Mouse (Mus musculus) hindbrain, embryonic 12.5 days (tissue): ENCODE measurements around the gene Gm29094. TPM values are rescaled to one million over a fixed set of nuclear protein-coding genes. Genes with fewer than 3 reads are reported as not detected.
"Not testable (repeated sequence)": the region's sequence is repeated elsewhere in the genome, so short reads cannot be mapped to it uniquely, and the experiment has no call there.

Experiments
- ATAC-seq: fragments of 200-750 bp; cut with Nextera tagmentation; 2 replicates; pipeline ENCODE4 v1.8.0; 2017; ENCODE audit warnings: moderate TSS enrichment; ENCODE audit not compliant: low FRiP score
- H3K27ac ChIP-seq: fragments of 300-500 bp; sonication (generic); 2 replicates; pipeline ENCODE4 v1.5.1; 2016; ENCODE audit warnings: mild to moderate bottlenecking
- H3K27me3 ChIP-seq: fragments of 300-500 bp; sonication (generic); 2 replicates; pipeline ENCODE4 v1.6.1; 2016; ENCODE audit warnings: mild to moderate bottlenecking
- H3K36me3 ChIP-seq: fragments of 300-500 bp; sonication (generic); 2 replicates; pipeline ENCODE4 v1.6.1; 2016; ENCODE audit warnings: mild to moderate bottlenecking
- H3K4me1 ChIP-seq: fragments of 300-500 bp; sonication (generic); 2 replicates; pipeline ENCODE4 v1.6.1; 2016
- H3K4me2 ChIP-seq: fragments of 300-500 bp; sonication (generic); replicated peaks from 2 replicates; pipeline ENCODE4 v1.6.1; 2016; ENCODE audit warnings: mild to moderate bottlenecking
- H3K4me3 ChIP-seq: fragments of 300-500 bp; sonication (generic); 2 replicates; pipeline ENCODE4 v1.5.1; 2016; ENCODE audit warnings: mild to moderate bottlenecking
- H3K9ac ChIP-seq: fragments of 300-500 bp; sonication (generic); 2 replicates; pipeline ENCODE4 v1.6.1; 2016; ENCODE audit warnings: mild to moderate bottlenecking, moderate library complexity
- H3K9me3 ChIP-seq: fragments of 300-500 bp; sonication (generic); replicated peaks from 2 replicates; pipeline ENCODE4 v1.6.1; 2016; ENCODE audit warnings: mild to moderate bottlenecking
- WGBS: fragments of 180-500 bp; shearing (Covaris S2); methylation state at CpG from one replicate; pipeline ENCODE4 v1.1.7; 2016; 5-methylcytosine and 5-hydroxymethylcytosine counted together
- polyA plus RNA-seq: library from polyadenylated mRNA; unstranded; fragments of >200 nt; fragmentation: Nextera tagmentation; extraction: Ambion mirVana; gene quantifications from 2 replicates; pipeline ENCODE4 v1.2.1, GENCODE M21; 2016

Gm29094 gene
- polyA plus RNA-seq, 1 experiment from 2014 or later, result not detected

DNA sequence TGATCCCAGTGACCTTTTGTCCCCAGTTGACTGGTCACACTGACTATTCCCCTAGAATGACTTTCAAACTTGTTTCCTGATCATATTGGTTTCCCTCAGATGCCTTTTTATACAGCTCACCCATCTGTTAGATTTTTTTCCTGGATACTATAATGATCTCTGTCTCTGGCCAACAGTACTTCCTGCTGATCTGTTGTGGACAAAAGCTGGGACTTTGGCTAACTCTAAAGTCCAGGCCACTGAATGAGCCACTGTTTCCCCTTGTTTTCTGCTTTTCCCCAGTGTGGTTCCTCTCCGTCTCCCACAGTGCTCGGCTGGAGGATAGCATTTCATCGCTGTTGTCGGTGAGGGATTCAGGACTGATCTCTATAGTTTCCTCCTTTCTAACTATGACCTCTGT, 19.0 kb downstream of the Gm29094 start:
- H3K4me1 ChIP-seq, H3K36me3 ChIP-seq, H3K4me3 ChIP-seq, H3K9ac ChIP-seq, H3K4me2 ChIP-seq, H3K27ac ChIP-seq, H3K27me3 ChIP-seq, ATAC-seq, H3K9me3 ChIP-seq: not testable (repeated sequence)
- 79% methylated on average over 4 of the region's 4 CpGs for WGBS

DNA sequence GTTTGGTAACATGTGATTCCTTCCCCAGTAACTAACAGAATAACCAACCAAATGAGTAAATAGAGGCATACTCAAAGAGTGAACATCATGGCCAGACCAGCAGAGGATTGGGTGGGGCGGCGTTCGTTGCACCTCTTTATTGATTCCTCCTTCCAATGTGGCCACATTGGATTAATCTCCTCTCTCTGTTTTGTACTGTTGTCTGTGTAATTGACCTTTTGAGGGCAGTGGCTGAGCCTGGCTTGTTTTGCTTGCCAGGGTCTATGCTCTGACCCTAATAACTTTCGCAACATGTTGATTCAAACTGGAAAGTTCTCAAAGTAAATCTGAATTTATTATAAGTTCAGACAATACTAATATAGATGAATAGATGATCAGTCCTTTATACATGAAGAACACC, 20.5 kb downstream of the Gm29094 start:
- ATAC-seq, H3K4me2 ChIP-seq, H3K9ac ChIP-seq, H3K36me3 ChIP-seq, H3K4me1 ChIP-seq, H3K4me3 ChIP-seq, H3K27me3 ChIP-seq, H3K9me3 ChIP-seq, H3K27ac ChIP-seq: not testable (repeated sequence)
- WGBS, result 100% methylated on average over 3 of the region's 4 CpGs

DNA sequence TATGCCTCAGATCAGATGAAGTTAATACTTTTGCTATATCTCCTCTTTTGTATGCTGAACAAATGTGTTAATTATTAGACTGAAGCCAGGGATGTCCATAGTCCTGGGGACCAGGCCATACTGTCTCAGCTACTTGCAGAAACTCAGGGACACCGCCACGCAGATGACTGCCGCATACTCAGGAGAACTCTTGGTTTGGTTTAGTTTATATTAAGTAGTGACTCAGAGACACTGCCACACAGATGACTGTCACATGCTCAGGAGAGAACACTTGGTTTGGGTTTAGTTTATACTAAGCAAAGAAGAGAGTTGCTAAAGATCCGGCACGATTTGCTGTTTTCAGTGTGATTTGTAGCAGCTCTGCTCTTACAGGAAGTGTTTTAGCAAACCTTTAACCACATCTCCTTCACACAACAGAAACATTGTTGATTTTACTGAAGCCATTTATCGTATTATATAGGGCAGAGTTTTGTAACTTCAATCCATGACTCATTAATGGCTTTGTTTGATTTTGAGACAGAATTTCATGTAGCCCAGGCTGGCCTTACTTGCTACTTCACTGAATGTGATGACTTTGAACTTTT, 21.6 kb downstream of the Gm29094 start:
- not testable (repeated sequence) for H3K9me3 ChIP-seq, ATAC-seq, H3K4me1 ChIP-seq, H3K9ac ChIP-seq, H3K4me2 ChIP-seq, H3K36me3 ChIP-seq, H3K27ac ChIP-seq, H3K27me3 ChIP-seq, H3K4me3 ChIP-seq
- 91% methylated on average over 6 of the region's 6 CpGs for WGBS

DNA sequence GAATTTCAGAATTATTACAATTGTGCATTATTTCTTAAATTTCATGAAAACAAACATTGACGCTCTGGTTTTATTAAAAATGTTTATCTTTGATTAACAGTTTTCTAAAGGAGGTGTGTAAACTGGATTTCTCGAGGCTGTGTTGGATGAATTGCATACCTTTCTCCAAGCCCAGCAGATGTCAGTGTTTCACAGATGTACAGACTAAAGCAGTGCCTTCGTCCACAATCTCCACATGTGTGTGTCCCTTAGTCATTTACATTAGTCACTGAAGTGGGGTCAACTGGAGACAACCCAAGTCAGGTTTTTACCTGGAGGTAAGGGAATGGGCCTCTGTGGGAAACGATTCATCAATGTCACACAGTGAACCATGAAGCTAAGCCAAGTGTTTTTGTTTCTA, 26.9 kb downstream of the Gm29094 start:
- H3K27me3 ChIP-seq, result no peaks in the 10 kb centered on the region
- no peaks in the 10 kb centered on the region for H3K9me3 ChIP-seq
- 58% methylated on average over 4 of the region's 4 CpGs for WGBS
- ATAC-seq, result no peak
- no peak overlapping the region for H3K4me2 ChIP-seq
- H3K36me3 ChIP-seq, result no peaks in the 10 kb centered on the region
- no peaks in the 10 kb centered on the region for H3K4me1 ChIP-seq
- no peak overlapping the region for H3K27ac ChIP-seq
- no peak overlapping the region for H3K9ac ChIP-seq
- H3K4me3 ChIP-seq, result no peak overlapping the region

DNA sequence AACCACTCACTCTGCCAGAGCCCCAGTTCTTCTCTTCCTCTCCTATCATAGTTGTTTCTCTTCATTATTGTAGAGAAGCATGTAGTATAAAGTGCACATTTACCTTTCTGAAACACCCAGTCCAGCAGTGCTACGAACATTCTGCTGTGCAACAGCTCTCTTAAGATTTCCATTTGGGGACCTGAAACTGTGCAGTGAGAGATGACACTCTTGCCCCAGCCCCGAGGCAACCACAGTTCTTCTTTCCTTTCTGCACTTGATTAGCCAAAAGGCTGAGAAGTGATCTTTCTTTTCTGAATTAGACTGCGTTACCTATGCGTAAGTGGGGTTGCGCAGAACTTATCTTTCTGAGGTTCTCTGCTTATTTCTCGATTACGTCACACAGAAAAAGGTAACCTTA, 28.9 kb downstream of the Gm29094 start:
- Histone ChIP-seq H3K9ac (no peak overlapping the region), H3K4me1 (no peaks in the 10 kb centered on the region), H3K4me2 (no peak overlapping the region), H3K36me3 (no peaks in the 10 kb centered on the region), H3K27me3 (no peaks in the 10 kb centered on the region), H3K9me3 (no peaks in the 10 kb centered on the region), H3K27ac (no peak overlapping the region), H3K4me3 (no peak overlapping the region)
- 90% methylated on average over 7 of the region's 7 CpGs for WGBS
- no peak for ATAC-seq

DNA sequence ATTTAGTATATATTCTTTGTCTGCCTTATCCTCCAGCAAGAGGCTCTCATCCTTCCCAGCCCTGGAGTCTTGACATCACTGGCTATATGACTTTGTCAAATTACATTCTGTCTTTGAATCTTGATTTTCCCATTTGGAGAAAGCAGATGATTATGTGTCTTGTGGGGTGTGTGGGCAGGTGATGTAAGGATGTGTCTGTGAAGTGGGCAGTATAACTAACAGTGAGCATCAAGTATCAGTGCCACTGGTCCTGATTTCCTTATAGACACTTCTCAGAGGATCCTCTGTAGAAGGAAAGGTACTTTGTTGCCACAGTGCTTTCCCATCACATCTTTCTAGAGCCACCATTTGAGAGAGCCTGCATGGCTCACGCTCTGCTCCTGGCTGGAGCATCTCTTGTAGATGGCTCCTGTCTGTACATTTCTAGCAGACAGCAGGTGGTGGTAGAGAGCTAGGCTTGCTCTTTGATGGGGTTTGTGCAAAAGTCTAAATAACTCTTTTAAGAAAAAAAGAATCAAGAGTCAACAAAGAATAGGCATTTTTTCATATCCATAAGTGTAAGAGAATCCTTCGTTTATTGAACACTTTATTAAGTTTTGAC, 31.8 kb downstream of the Gm29094 start:
- H3K9ac ChIP-seq, H3K27me3 ChIP-seq, ATAC-seq, H3K36me3 ChIP-seq, H3K9me3 ChIP-seq, H3K27ac ChIP-seq, H3K4me2 ChIP-seq, H3K4me1 ChIP-seq, H3K4me3 ChIP-seq: not testable (repeated sequence)
- 82% methylated on average over 2 of the region's 2 CpGs for WGBS

DNA sequence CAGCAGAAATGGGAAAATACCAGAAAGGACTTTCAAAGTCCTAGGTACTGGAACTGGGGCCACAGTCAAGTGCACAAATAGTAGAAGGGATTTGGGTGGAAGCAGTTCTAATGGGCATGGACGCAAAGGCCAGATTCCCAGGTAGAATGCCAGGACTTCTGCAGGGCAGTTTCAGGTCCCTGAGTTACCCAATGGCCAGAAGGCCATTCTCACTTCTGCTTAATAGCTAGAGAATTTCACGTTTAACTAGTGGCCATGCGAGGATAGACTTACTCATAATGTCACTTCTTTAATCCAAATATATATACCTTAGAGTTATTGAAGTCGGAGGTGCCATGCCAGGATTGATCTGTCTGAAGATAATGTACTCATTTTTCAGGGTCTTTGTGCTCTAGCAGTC, 38.0 kb downstream of the Gm29094 start:
- not testable (repeated sequence) for H3K27me3 ChIP-seq
- whole genome bisulfite sequencing, result 80% methylated on average over 4 of the region's 4 CpGs

DNA sequence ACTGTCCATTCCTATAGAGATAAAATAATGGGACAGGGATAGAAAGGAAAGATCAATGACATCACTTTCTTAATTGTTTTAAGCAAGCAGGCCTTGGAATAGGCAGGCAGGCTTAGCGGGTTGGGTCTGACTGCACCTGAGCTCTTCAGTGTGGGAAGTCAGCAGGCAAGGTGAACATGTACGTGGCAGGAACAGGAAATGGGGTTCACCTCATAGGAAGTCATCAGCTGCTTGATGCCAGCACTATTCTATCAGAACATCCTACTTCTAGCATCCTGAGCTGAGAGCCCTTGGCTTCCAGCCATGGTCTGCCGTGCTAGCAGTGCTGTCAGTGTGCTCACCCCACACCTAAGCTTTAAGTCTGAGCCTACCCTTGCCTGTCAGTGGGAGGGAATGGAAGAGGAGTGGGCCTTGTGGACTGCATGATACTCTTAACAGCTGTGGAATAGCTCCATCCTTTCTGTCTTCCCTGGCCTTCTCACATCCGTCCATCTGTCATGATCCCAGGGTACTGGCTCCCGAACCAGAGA, 39.9 kb downstream of the Gm29094 start:
- not testable (repeated sequence) for ATAC-seq, H3K36me3 ChIP-seq, H3K9me3 ChIP-seq, H3K9ac ChIP-seq, H3K4me2 ChIP-seq, H3K27me3 ChIP-seq, H3K27ac ChIP-seq, H3K4me3 ChIP-seq, H3K4me1 ChIP-seq
- WGBS, result 87% methylated on average over 4 of the region's 5 CpGs

More for the DNA sequence above, 38.0 kb downstream of the Gm29094 start:
- H3K4me2 ChIP-seq, ATAC-seq, H3K9me3 ChIP-seq, H3K4me3 ChIP-seq, H3K4me1 ChIP-seq, H3K27ac ChIP-seq, H3K36me3 ChIP-seq, H3K9ac ChIP-seq: not testable (repeated sequence)

DNA sequence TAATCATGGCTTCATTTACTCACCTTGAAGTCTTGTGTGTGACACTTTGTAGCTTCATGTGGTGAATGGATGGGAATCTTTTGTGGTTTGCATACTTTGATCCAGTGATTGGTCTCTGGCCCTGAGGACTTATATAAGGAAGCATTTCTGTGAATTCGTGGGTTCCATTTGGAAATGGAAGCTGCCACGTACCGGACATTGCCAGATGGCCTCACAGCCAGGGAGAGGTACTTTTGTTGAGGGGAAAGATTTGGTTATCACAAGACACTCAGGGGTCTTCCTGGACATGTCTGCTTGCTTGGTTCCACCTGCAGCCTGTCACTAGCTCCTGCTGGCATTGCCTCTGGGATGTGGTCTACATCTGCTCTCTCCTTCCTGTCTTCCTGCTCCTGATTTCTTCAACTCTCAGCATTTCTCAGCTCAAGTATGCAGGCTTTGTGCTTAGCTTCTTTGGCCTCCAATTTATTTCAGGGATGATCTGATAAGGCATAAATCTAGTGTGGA, 41.4 kb downstream of the Gm29094 start:
- not testable (repeated sequence) for ATAC-seq, H3K4me2 ChIP-seq, H3K36me3 ChIP-seq, H3K4me1 ChIP-seq, H3K27me3 ChIP-seq, H3K4me3 ChIP-seq, H3K27ac ChIP-seq, H3K9me3 ChIP-seq, H3K9ac ChIP-seq
- WGBS, result 94% methylated on average over 3 of the region's 3 CpGs

DNA sequence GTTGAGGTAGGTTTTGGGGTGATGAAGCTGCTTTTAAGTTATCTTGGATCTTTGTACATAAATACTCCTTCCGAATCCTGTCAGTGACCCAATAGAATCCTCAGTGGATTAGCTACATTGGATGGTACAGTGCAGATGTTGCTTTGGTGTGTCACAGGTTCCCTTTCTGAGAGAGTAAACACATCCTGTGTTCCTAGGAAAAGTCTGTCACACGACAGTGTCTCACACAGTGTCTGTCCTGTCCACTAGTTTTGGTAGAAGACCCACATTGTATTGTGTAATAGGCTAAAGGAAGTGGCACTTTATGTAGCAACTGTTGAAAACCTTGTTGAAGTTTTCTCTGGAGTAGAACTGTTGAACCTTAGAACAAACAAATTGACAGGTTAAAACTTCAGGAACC, 54.2 kb downstream of the Gm29094 start:
- no peaks in the 10 kb centered on the region for H3K36me3 ChIP-seq
- H3K9me3 ChIP-seq, result no peaks in the 10 kb centered on the region
- WGBS, result 82% methylated on average over 2 of the region's 2 CpGs
- H3K27me3 ChIP-seq, result no peaks in the 10 kb centered on the region
- H3K4me2 ChIP-seq, result no peak overlapping the region
- ATAC-seq, result no peak
- H3K4me1 ChIP-seq, result no peaks in the 10 kb centered on the region
- H3K9ac ChIP-seq, result no peak overlapping the region
- no peak overlapping the region for H3K27ac ChIP-seq
- H3K4me3 ChIP-seq, result no peak overlapping the region

DNA sequence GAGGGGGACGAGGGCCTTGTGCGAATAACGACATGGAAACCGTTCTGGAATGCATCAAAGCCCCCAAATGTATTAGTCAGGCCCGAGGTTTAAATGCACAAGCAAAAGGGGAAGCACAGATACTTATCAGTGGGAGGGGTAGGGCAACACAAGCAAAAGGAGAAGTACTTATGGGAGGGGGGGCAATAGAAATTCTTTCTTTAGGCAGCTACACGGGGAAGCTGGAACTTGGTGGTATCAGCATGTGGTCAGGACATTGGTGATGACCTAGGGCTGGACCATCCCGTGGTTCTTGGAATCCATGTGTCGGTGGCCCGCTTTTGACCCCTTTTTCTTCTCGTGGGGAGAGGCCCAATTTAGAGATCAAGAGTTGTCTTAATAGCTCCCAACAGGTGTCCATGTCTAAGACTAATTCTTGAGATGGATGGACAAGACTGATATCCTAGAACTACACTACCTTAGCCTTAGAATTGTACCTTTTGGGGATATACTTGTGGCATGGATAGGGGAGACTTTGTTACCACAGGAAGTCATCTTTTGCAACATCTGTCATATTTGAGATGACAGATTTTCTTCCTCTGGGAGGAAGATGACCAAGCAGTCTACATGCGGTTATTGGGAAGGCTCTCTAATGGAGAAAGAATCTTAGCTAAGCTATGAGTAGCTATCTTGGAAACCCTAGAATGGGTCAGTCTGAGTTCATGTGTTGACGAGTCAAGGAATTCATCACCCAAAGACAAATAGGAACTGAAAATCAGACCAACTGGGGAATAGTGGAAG, 57.6 kb downstream of the Gm29094 start:
- Histone ChIP-seq H3K9me3 (no peaks in the 10 kb centered on the region), H3K27me3 (no peaks in the 10 kb centered on the region), H3K4me1 (no peaks in the 10 kb centered on the region), H3K4me3 (no peak overlapping the region), H3K36me3 (no peaks in the 10 kb centered on the region), H3K4me2 (no peak overlapping the region), H3K9ac (no peak overlapping the region), H3K27ac (no peak overlapping the region)
- WGBS, result 93% methylated on average over 12 of the region's 12 CpGs
- no peak for ATAC-seq

DNA sequence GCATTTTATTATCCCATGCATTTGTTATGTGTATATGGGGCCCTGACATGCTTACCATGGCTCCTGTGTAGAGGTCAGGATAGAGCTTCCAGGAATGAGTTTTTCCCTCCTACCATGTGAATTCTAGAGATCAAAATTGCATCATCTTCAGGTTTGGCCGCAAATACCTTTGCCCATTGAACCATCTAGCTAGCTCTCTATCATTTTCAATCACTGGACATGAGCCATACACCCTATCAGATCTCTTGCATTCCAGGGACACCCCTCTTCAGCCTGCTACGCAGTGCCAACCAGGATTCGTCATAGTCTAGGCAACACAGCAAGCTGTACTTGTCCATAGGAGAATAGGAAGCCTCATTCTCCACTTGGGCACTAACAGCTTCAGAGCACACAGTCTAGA, 64.8 kb downstream of the Gm29094 start:
- 90% methylated on average over 3 of the region's 3 CpGs for WGBS
- Histone ChIP-seq H3K36me3 (no peaks in the 10 kb centered on the region), H3K27ac (no peak overlapping the region), H3K4me2 (no peak overlapping the region), H3K4me1 (no peaks in the 10 kb centered on the region), H3K9me3 (no peaks in the 10 kb centered on the region), H3K27me3 (no peaks in the 10 kb centered on the region), H3K4me3 (no peak overlapping the region), H3K9ac (no peak overlapping the region)
- ATAC-seq, result no peak
